ENCODE assay signal across 9 mouse cellular contexts in the genomic region with DNA sequence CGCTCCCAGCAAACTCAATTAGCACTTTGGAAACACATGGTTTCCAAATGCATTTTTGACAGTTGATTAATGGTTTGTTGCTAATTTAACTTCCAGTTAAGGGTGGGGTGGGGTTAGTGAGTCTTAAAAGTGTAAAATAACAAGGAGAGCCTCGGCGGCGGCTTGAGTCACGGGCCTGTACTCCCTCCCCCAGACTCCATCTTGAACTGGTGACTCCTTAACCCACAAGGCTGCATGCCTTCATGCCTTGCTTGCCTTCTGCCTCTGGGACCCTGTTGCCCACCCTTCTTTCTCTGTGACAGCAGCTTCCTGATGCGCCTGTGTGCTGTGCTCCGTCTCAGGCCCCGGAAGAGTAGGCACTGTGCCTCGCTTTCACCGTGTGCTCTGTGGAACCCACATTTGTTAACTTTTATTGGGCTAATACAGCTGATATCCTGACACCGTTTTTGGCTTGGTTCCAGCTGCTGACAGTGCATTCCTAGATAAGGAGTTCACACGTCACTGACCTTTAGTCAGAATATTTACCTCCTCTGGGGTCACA. TPM values are rescaled to one million over a fixed set of nuclear protein-coding genes. Genes with fewer than 3 reads are reported as not detected.
DNase-seq lines count a peak whose midpoint lies in the region; ATAC-seq lines count a peak whose summit lies in the region.
"Had no signal": no experiment of that assay in that cellular context is flagged by ENCODE, and none has a peak within 500 bp of the region (broad histone marks: within the 10 kb centered on the region; RNA-seq: fewer than 3 reads in every experiment).

No protein-coding gene starts in this region.

- H3K36me3 ChIP-seq in kidney, embryonic 15.5 days, result no peaks in the 10 kb centered on the region
- no peaks in the 10 kb centered on the region for H3K36me3 ChIP-seq in intestine, embryonic 16.5 days (ENCODE audit: control insufficient read depth, insufficient read depth, low read length)
- H3K36me3 ChIP-seq in neural tube, embryonic 14.5 days (ENCODE audit: control insufficient read depth, insufficient read depth, low read length), result no peaks in the 10 kb centered on the region

- no peaks in the 10 kb centered on the region for H3K27me3 ChIP-seq in kidney, embryonic 15.5 days
- no peaks in the 10 kb centered on the region for H3K27me3 ChIP-seq in intestine, embryonic 16.5 days (replicated peaks; ENCODE audit: control insufficient read depth, insufficient read depth, low read length)
- H3K27me3 ChIP-seq in neural tube, embryonic 14.5 days (ENCODE audit: control insufficient read depth, insufficient read depth, low read length), result no peaks in the 10 kb centered on the region
- H3K27me3 ChIP-seq: Patski had no signal

- peak; percentile 68 for ATAC-seq in kidney, embryonic 15.5 days (replicated peaks; ENCODE audit: low FRiP score)
- peak; percentile 5; the same call in 1 of the 2 replicates for ATAC-seq in common myeloid progenitor, adult 5-6 weeks (replicated peaks; ENCODE audit: low read depth, poor library complexity, severe bottlenecking)
- peak; percentile 74 for ATAC-seq in intestine, embryonic 16.5 days
- peak; percentile 25; the same call in 1 of the 2 replicates for ATAC-seq in neural tube, embryonic 14.5 days (ENCODE audit: low read depth)
- ATAC-seq: Patski had no signal

- H3K4me3 ChIP-seq in kidney, embryonic 15.5 days (replicated peaks), result no peak overlapping the region
- H3K4me3 ChIP-seq in intestine, embryonic 16.5 days (ENCODE audit: low read length), result no peak overlapping the region
- no peak overlapping the region for H3K4me3 ChIP-seq in neural tube, embryonic 14.5 days (ENCODE audit: low read depth, low read length)

- H3K4me2 ChIP-seq in kidney, embryonic 15.5 days, result peak overlapping the region; percentile 42
- peak overlapping the region; percentile 20; the same call in 1 of the 2 replicates for H3K4me2 ChIP-seq in intestine, embryonic 16.5 days (ENCODE audit: low read depth, low read length)
- no peak overlapping the region for H3K4me2 ChIP-seq in neural tube, embryonic 14.5 days (ENCODE audit: low read depth, low read length)

- H3K9me3 ChIP-seq in kidney, embryonic 15.5 days (replicated peaks), result no peaks in the 10 kb centered on the region
- H3K9me3 ChIP-seq in intestine, embryonic 16.5 days (ENCODE audit: control insufficient read depth, low read length), result no peaks in the 10 kb centered on the region
- no peaks in the 10 kb centered on the region for H3K9me3 ChIP-seq in neural tube, embryonic 14.5 days (ENCODE audit: control insufficient read depth, low read length)

- 8% methylated on average over 12 of the region's 12 CpGs for whole genome bisulfite sequencing in kidney, embryonic 15.5 days
- WGBS in intestine, embryonic 16.5 days, result 19% methylated on average over 12 of the region's 12 CpGs
- 32% methylated on average over 12 of the region's 12 CpGs for WGBS in neural tube, embryonic 14.5 days

- peaks cover 85% of the 10 kb centered on the region for H3K4me1 ChIP-seq in kidney, embryonic 15.5 days
- H3K4me1 ChIP-seq in intestine, embryonic 16.5 days (ENCODE audit: control insufficient read depth, insufficient read depth, low read length), result peaks cover 68% of the 10 kb centered on the region
- peaks cover 64% of the 10 kb centered on the region for H3K4me1 ChIP-seq in neural tube, embryonic 14.5 days (ENCODE audit: control insufficient read depth, insufficient read depth, low read length)

- 0 out of 2 replicates have a peak overlapping the region, but pooled peaks have one; percentile 7 for H3K9ac ChIP-seq in kidney, embryonic 15.5 days
- peak overlapping the region; percentile 20; the same call in 1 of the 2 replicates for H3K9ac ChIP-seq in intestine, embryonic 16.5 days (ENCODE audit: low read depth, low read length)
- no peak overlapping the region for H3K9ac ChIP-seq in neural tube, embryonic 14.5 days (replicated peaks; ENCODE audit: low read depth, low read length)

- DNase-seq in kidney, adult 11 months, result no peak
- no peak for DNase-seq in layer of hippocampus, adult 11-12 months (ENCODE audit: low spot score)
- DNase-seq in ovary, adult 18-20 months (ENCODE audit: low spot score), result no peak
- no peak for DNase-seq in cerebellum, adult 9-10 months

- H3K27ac ChIP-seq in kidney, embryonic 15.5 days, result peak overlapping the region; percentile 74
- H3K27ac ChIP-seq in intestine, embryonic 16.5 days (ENCODE audit: low read length), result peak overlapping the region; percentile 65
- H3K27ac ChIP-seq in neural tube, embryonic 14.5 days (ENCODE audit: low read depth, low read length), result peak overlapping the region; percentile 34

RNA-seq across cellular contexts. Expression of a gene that starts 40.6 kb away (rescaled TPM):
- polyA plus RNA-seq in kidney, embryonic 15.5 days (2015; fragmentation: Nextera tagmentation; extraction: Ambion mirVana), result 12.0 and 12.2 TPM in 2 replicates
- total RNA-seq in common myeloid progenitor, adult 5-6 weeks (2017), result 28.3 and 32.5 TPM in 2 replicates
- 11.5 and 15.1 TPM in 2 replicates for polyA plus RNA-seq in intestine, embryonic 16.5 days (2015; fragmentation: Nextera tagmentation; extraction: Ambion mirVana)
- 20.3 and 22.8 TPM in 2 replicates for polyA plus RNA-seq in neural tube, embryonic 14.5 days (2014; fragmentation: Nextera tagmentation; extraction: Ambion mirVana)

Comparison
In these comparisons a context has a peak if more than half of its experiments do, and no peak if none do; other contexts are left out.
1. ATAC-seq: peak in every context shown above with its lines; median percentile 74 in intestine, embryonic 16.5 days; 68 in kidney, embryonic 15.5 days; 25 in neural tube, embryonic 14.5 days; 5 in common myeloid progenitor, adult 5-6 weeks.